Mouse (Mus musculus) heart, embryonic 12.5 days (tissue): ENCODE data around the gene Ttc32. TPM values are rescaled to one million over a fixed set of nuclear protein-coding genes. Genes with fewer than 3 reads are reported as not detected.

Experiments used
- ATAC-seq: fragments of 200-750 bp; cut with Nextera tagmentation; 2 replicates; pipeline ENCODE4 v1.8.0; 2017; ENCODE audit warnings: moderate TSS enrichment, moderate library complexity; ENCODE audit not compliant: insufficient number of reproducible peaks, low FRiP score
- H3K27ac ChIP-seq: fragments of 300-500 bp; sonication (generic); 2 replicates; pipeline ENCODE4 v1.5.1; 2016; ENCODE audit warnings: mild to moderate bottlenecking, moderate library complexity; ENCODE audit not compliant: poor library complexity, severe bottlenecking
- H3K27me3 ChIP-seq: fragments of 300-500 bp; sonication (generic); replicated peaks from 2 replicates; pipeline ENCODE4 v1.6.1; 2016; ENCODE audit warnings: mild to moderate bottlenecking, moderate library complexity
- H3K36me3 ChIP-seq: fragments of 300-500 bp; sonication (generic); 2 replicates; pipeline ENCODE4 v1.6.1; 2016; ENCODE audit warnings: mild to moderate bottlenecking, moderate library complexity
- H3K4me1 ChIP-seq: fragments of 300-500 bp; sonication (generic); replicated peaks from 2 replicates; pipeline ENCODE4 v1.6.1; 2016; ENCODE audit warnings: mild to moderate bottlenecking
- H3K4me2 ChIP-seq: fragments of 300-500 bp; sonication (generic); 2 replicates; pipeline ENCODE4 v1.6.1; 2016; ENCODE audit warnings: mild to moderate bottlenecking, moderate library complexity
- H3K4me3 ChIP-seq: fragments of 300-500 bp; sonication (generic); 2 replicates; pipeline ENCODE4 v1.5.1; 2016; ENCODE audit warnings: mild to moderate bottlenecking
- H3K9ac ChIP-seq: fragments of 300-500 bp; sonication (generic); 2 replicates; pipeline ENCODE4 v1.6.1; 2016; ENCODE audit warnings: mild to moderate bottlenecking, moderate library complexity
- H3K9me3 ChIP-seq: fragments of 300-500 bp; sonication (generic); replicated peaks from 2 replicates; pipeline ENCODE4 v1.6.1; 2016; ENCODE audit warnings: mild to moderate bottlenecking, moderate library complexity
- WGBS: fragments of 180-500 bp; shearing (Covaris S2); methylation state at CpG from one replicate; pipeline ENCODE4 v1.1.7; 2016; 5-methylcytosine and 5-hydroxymethylcytosine counted together
- polyA plus RNA-seq: library from polyadenylated mRNA; unstranded; fragments of >200 nt; fragmentation: Nextera tagmentation; extraction: Ambion mirVana; gene quantifications from 2 replicates; pipeline ENCODE4 v1.2.1, GENCODE M21; 2016

Gene Ttc32
- polyA plus RNA-seq, 1 experiment from 2014 or later, result 13.0 TPM

GRCm38 (mm10) chr12:9044666-9045065, 14.9 kb downstream of the Ttc32 start:
- Histone ChIP-seq H3K9ac (no peak overlapping the region), H3K27me3 (no peaks in the 10 kb centered on the region), H3K9me3 (0 out of 2 replicates have a peak, but pooled peaks cover 7% of the 10 kb centered on the region), H3K4me3 (no peak overlapping the region), H3K36me3 (peaks cover 5% of the 10 kb centered on the region), H3K4me2 (no peak overlapping the region), H3K4me1 (no peaks in the 10 kb centered on the region), H3K27ac (no peak overlapping the region)
- WGBS, result 82% methylated on average over 7 of the region's 7 CpGs
- ATAC-seq, result no peak

GRCm38 (mm10) chr12:9046674-9047073, 16.9 kb downstream of the Ttc32 start:
- Histone ChIP-seq H3K9ac (no peak overlapping the region), H3K36me3 (peaks cover 5% of the 10 kb centered on the region), H3K27ac (no peak overlapping the region), H3K9me3 (0 out of 2 replicates have a peak, but pooled peaks cover 7% of the 10 kb centered on the region), H3K4me3 (no peak overlapping the region), H3K4me2 (no peak overlapping the region), H3K27me3 (no peaks in the 10 kb centered on the region), H3K4me1 (peaks cover 5% of the 10 kb centered on the region; the same call in 1 of the 2 replicates)
- WGBS, result 75% methylated on average over 4 of the region's 4 CpGs
- ATAC-seq, result no peak

GRCm38 (mm10) chr12:9048090-9048489, 18.3 kb downstream of the Ttc32 start:
- H3K4me2 ChIP-seq, result no peak overlapping the region
- H3K27me3 ChIP-seq, result no peaks in the 10 kb centered on the region
- peaks cover 5% of the 10 kb centered on the region; the same call in 1 of the 2 replicates for H3K4me1 ChIP-seq
- no peak overlapping the region for H3K4me3 ChIP-seq
- H3K9ac ChIP-seq, result no peak overlapping the region
- no peak for ATAC-seq
- H3K9me3 ChIP-seq, result 0 out of 2 replicates have a peak, but pooled peaks cover 7% of the 10 kb centered on the region
- peaks cover 5% of the 10 kb centered on the region for H3K36me3 ChIP-seq
- H3K27ac ChIP-seq, result no peak overlapping the region
- WGBS, result 67% methylated on average over 8 of the region's 8 CpGs

- no peaks in the 10 kb centered on the region for H3K9me3 ChIP-seq
- 17% methylated on average over 6 of the region's 6 CpGs for WGBS
- H3K27ac ChIP-seq, result no peak overlapping the region
- no peaks in the 10 kb centered on the region for H3K36me3 ChIP-seq
- no peak for ATAC-seq
- no peak overlapping the region for H3K4me2 ChIP-seq
- H3K9ac ChIP-seq, result no peak overlapping the region
- H3K4me3 ChIP-seq, result no peak overlapping the region
- H3K27me3 ChIP-seq, result no peaks in the 10 kb centered on the region
- H3K4me1 ChIP-seq, result peaks cover 5% of the 10 kb centered on the region; the same call in 1 of the 2 replicates
Observed at GRCm38 (mm10) chr12:9050824-9051223, 21.0 kb downstream of the Ttc32 start.

GRCm38 (mm10) chr12:9052075-9052829, 22.5 kb downstream of the Ttc32 start:
- WGBS, result 55% methylated on average over 8 of the region's 8 CpGs
- Histone ChIP-seq H3K4me2 (no peak overlapping the region), H3K27ac (no peak overlapping the region), H3K4me1 (peaks cover 5% of the 10 kb centered on the region; the same call in 1 of the 2 replicates), H3K36me3 (no peaks in the 10 kb centered on the region), H3K9ac (no peak overlapping the region), H3K4me3 (no peak overlapping the region), H3K27me3 (no peaks in the 10 kb centered on the region), H3K9me3 (no peaks in the 10 kb centered on the region)
- peak; percentile 70 for ATAC-seq

- Histone ChIP-seq H3K9me3 (no peaks in the 10 kb centered on the region), H3K9ac (no peak overlapping the region), H3K36me3 (no peaks in the 10 kb centered on the region), H3K4me3 (no peak overlapping the region), H3K4me1 (peaks cover 5% of the 10 kb centered on the region; the same call in 1 of the 2 replicates), H3K27ac (no peak overlapping the region), H3K27me3 (no peaks in the 10 kb centered on the region), H3K4me2 (no peak overlapping the region)
- no peak for ATAC-seq
- 61% methylated on average over 7 of the region's 7 CpGs for WGBS
Observed at GRCm38 (mm10) chr12:9053345-9053744, 23.5 kb downstream of the Ttc32 start.

GRCm38 (mm10) chr12:9054012-9054411, 24.2 kb downstream of the Ttc32 start:
- Histone ChIP-seq H3K4me1 (peaks cover 5% of the 10 kb centered on the region; the same call in 1 of the 2 replicates), H3K27me3 (no peaks in the 10 kb centered on the region), H3K4me2 (no peak overlapping the region), H3K9ac (no peak overlapping the region), H3K36me3 (no peaks in the 10 kb centered on the region), H3K4me3 (no peak overlapping the region), H3K27ac (no peak overlapping the region), H3K9me3 (no peaks in the 10 kb centered on the region)
- ATAC-seq, result no peak
- WGBS, result 62% methylated on average over 2 of the region's 2 CpGs

- ATAC-seq, result no peak
- no peak overlapping the region for H3K27ac ChIP-seq
- H3K4me2 ChIP-seq, result no peak overlapping the region
- no peaks in the 10 kb centered on the region for H3K9me3 ChIP-seq
- H3K9ac ChIP-seq, result no peak overlapping the region
- no peaks in the 10 kb centered on the region for H3K36me3 ChIP-seq
- H3K27me3 ChIP-seq, result no peaks in the 10 kb centered on the region
- 69% methylated on average over 11 of the region's 11 CpGs for WGBS
- peaks cover 5% of the 10 kb centered on the region; the same call in 1 of the 2 replicates for H3K4me1 ChIP-seq
- no peak overlapping the region for H3K4me3 ChIP-seq
Observed at GRCm38 (mm10) chr12:9055269-9055668, 25.5 kb downstream of the Ttc32 start.

GRCm38 (mm10) chr12:9059502-9059901, 29.7 kb downstream of the Ttc32 start:
- WGBS, result 88% methylated on average over 3 of the region's 3 CpGs
- Histone ChIP-seq H3K4me3 (no peak overlapping the region), H3K4me1 (no peaks in the 10 kb centered on the region), H3K36me3 (no peaks in the 10 kb centered on the region), H3K9me3 (no peaks in the 10 kb centered on the region), H3K27ac (no peak overlapping the region), H3K4me2 (no peak overlapping the region), H3K9ac (no peak overlapping the region), H3K27me3 (no peaks in the 10 kb centered on the region)
- ATAC-seq, result no peak

GRCm38 (mm10) chr12:9059965-9060364, 30.2 kb downstream of the Ttc32 start:
- Histone ChIP-seq H3K4me1 (no peaks in the 10 kb centered on the region), H3K9me3 (no peaks in the 10 kb centered on the region), H3K27me3 (no peaks in the 10 kb centered on the region), H3K4me2 (no peak overlapping the region), H3K9ac (no peak overlapping the region), H3K4me3 (no peak overlapping the region), H3K36me3 (no peaks in the 10 kb centered on the region), H3K27ac (no peak overlapping the region)
- ATAC-seq, result no peak
- WGBS, result 81% methylated on average over 9 of the region's 9 CpGs

GRCm38 (mm10) chr12:9063611-9064010, 33.8 kb downstream of the Ttc32 start:
- no peaks in the 10 kb centered on the region for H3K4me1 ChIP-seq
- H3K36me3 ChIP-seq, result no peaks in the 10 kb centered on the region
- H3K9me3 ChIP-seq, result no peaks in the 10 kb centered on the region; the same call in 1 of the 2 replicates
- H3K4me2 ChIP-seq, result no peak overlapping the region
- WGBS, result 68% methylated on average over 6 of the region's 6 CpGs
- no peak overlapping the region for H3K4me3 ChIP-seq
- no peaks in the 10 kb centered on the region for H3K27me3 ChIP-seq
- H3K27ac ChIP-seq, result no peak overlapping the region
- ATAC-seq, result no peak
- no peak overlapping the region for H3K9ac ChIP-seq
